Mouse (Mus musculus): ENCODE measurements around the gene Apln. TPM values are rescaled to one million over a fixed set of nuclear protein-coding genes. Genes with fewer than 3 reads are reported as not detected.

Apln gene
- total RNA-seq (2021), result 10 to 100 TPM; 14.3 to 15.6 TPM
- long read RNA-seq, experiment 1, transcript Apln-201 (3 exons, 3,149 nt), result major isoform, 8 of 9 reads
- long read RNA-seq, experiment 1, partial matches to known transcripts, result 0 of 9 reads
- long read RNA-seq, experiment 1, other reads (novel, unspliced or antisense), result 1 of 9 reads
- long read RNA-seq, experiment 2, partial matches to known transcripts, result 0 of 6 reads
- long read RNA-seq, experiment 2, other reads (novel, unspliced or antisense), result 3 of 6 reads

- DNase-seq (ENCODE audit: low spot score in 2 of 2), result peak in 1 of 2 experiments; percentile 14
Observed at GRCm38 (mm10) chrX:48034144-48035113, at the start of gene Apln. Gene Apln (minus strand): TSS chrX:48034853.

DNA sequence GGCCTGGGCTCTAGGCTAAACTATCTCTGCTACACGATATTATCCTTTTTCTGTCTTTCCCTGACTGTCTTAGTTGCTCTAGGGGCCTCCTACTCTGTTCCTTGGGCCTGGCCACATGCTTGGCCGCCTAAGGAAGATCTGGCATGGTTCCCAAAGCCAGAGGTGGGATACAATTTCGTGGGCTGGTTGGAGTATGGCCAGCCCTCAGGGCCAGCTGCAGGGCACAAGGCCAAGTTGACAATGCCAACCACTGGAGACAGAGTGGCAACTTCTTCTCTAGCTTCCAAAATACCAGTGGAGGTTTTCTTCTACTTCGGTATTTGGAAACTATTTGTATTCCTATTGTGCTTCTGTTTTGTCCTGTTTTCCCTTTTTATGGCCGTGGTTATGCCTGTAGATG is 47.7 kb upstream of the Apln start:
- no peak for DNase-seq (ENCODE audit: low spot score in 2 of 2)

DNA sequence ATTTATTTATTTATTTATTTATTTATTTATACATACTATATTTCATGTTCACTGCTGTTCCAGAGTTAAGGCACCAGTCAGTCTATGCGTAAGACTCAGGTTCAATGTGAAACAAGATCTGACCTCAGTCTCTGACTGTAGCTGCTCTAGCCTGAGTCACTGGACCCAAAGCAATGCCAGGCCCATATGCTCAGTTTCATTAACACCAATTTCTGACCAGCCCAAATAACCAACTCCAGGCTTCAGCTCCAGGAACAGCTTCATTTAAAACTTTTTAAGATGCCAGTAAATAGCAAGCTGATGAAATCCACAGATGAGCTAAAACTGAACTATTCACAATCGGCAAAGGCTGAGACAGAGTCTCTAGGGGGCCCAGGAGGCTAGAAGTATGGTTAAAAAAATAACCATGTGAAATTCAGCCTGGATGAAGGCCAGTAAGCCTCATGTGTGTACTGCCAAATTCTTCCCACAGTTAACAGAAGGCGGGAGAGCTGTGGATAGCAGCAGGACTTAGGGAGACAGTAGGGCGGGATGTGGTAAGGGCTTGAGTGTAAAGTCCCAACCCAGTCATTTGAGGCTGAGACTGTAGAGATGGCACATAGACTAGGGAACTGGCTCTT is 42.3 kb upstream of the Apln start:
- DNase-seq (ENCODE audit: low spot score in 2 of 2), result peak in 1 of 2 experiments; percentile 12

GRCm38 (mm10) chrX:48074691-48075090 is 40.0 kb upstream of the Apln start:
- no peak for DNase-seq (ENCODE audit: low spot score in 2 of 2)

DNA sequence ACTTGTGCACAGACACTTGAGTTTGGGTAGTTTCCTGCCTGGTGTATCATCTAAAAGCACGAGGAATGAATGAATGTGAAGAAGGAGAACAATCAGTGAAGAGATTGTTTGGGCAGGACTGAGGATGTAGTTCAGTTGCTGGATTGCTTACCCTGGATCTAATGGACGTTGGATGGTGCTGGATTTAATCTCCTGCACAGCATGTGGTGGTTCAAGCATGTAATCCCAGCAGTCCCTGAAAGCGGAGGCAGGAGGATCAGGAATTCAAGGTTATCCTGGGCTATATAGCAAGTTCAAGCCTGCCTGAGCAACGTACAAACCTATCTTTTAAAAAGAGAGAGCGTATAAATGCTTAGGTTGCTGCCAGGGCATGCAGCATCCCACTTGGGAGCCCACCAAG is 37.7 kb upstream of the Apln start:
- no peak for DNase-seq (ENCODE audit: low spot score in 2 of 2)

- DNase-seq (ENCODE audit: low spot score in 2 of 2), result no peak
Observed at GRCm38 (mm10) chrX:48071961-48072360, 37.3 kb upstream of the Apln start.

- no peak for DNase-seq (ENCODE audit: low spot score in 2 of 2)
Observed at GRCm38 (mm10) chrX:48066891-48067290, 32.2 kb upstream of the Apln start.

- DNase-seq (ENCODE audit: low spot score in 2 of 2), result no peak
Observed at GRCm38 (mm10) chrX:48064166-48064853, 29.7 kb upstream of the Apln start.

DNA sequence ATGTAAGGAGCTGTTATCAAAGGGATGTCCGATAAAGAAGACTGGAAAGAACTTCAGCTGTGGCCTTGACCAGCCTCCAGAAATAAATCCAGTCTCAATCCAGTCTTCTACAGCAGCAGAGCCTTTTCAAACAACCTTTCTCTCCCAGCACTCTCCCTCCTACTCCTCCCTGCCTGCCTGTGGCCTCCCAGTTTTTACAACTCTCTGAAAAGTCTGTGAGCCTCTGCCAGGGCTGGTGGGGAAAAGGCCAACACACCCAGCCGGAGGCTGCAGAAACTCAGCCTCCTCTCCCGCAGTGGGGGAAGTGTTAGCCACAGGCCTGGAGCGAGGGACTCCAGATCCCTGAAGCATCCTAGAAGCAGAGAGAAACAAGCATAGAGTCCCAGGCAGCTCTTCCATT is 27.8 kb upstream of the Apln start:
- no peak for DNase-seq (ENCODE audit: low spot score in 2 of 2)

- peak; percentile 23 to 46 for DNase-seq (ENCODE audit: low spot score in 2 of 2)
Observed at GRCm38 (mm10) chrX:48054186-48055015, 19.7 kb upstream of the Apln start.

DNA sequence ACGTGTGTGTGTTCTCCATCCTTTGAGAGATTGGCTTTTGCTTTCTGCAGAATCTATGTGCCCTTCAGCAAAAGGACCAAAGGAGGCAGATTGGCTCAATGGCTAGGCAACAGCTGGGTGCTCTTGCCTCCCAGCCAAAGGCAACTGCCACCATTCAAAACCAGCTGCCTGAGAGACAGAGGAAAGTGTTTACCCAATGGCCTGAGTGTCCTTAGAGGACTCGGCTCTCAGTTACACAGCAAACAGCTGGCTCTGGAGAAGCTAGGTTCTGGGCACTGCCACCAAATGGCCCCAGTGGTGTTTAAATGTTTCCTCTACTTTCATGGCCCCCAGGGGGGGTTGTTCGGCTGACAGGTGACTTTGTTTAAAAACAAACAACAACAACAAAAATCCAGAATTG is 19.1 kb upstream of the Apln start:
- DNase-seq (ENCODE audit: low spot score in 2 of 2), result no peak

DNA sequence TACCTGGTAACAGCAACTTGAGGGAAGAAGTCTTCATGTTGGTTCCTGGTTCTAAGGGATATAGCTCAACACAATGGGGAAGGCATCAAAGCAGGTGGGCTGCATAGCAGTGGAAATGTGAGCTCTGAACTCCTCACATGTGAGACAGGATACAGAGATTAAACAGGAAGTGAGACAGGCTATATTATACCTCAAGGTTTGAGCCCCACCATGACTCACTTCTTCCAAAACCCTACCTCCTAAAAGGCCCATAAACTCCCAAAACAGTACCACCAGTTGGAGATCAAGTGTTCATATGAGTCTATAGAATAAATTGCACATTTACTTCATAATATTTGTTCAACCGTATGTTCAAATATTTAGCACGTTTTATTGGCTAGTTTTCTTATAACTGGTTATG is 11.7 kb upstream of the Apln start:
- no peak for DNase-seq (ENCODE audit: low spot score in 2 of 2)

- no peak for DNase-seq (ENCODE audit: low spot score in 2 of 2)
Observed at GRCm38 (mm10) chrX:48044261-48044660, 9.6 kb upstream of the Apln start.

- no peak for DNase-seq (ENCODE audit: low spot score in 2 of 2)
Observed at GRCm38 (mm10) chrX:48042748-48043147, 8.1 kb upstream of the Apln start.

DNA sequence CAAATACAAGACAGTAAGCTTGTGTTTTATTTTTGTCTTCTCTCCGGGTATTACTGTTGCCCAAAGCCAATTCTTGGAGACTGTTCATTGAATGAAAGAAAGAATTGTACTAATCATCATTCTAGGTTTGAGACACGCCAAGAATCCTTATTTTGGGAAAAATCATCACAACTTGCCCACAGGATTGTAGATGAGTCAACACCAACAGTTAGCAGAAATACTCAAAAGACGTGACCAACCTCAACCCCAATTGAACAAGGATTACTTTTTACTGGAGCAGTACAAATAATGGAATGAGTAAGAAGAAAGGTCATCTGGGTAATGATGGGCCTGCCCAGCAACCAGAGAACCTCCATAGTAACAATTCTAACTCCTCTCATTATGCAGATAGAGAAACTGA is 5.7 kb upstream of the Apln start:
- DNase-seq (ENCODE audit: low spot score in 2 of 2), result no peak

DNA sequence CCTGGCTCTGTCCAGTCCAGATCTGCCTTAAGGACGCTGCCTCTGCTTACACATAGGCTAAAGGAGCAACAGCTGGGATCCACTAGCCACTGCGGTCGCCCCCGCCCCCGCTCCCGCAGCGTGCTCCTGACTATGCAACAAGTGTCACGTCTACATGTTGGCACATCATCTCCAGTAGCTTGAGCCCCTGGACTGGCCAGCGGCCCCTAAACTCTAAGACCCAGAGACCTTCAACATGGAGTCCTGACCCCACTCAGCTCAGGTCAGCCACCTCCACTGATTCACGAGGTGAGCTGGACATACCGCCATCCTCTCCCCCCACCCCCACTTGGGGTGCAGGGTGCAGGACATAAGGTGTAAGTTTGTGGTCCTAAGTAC is 898 bp downstream of the Apln start:
- no peak for DNase-seq (ENCODE audit: low spot score in 2 of 2)

DNA sequence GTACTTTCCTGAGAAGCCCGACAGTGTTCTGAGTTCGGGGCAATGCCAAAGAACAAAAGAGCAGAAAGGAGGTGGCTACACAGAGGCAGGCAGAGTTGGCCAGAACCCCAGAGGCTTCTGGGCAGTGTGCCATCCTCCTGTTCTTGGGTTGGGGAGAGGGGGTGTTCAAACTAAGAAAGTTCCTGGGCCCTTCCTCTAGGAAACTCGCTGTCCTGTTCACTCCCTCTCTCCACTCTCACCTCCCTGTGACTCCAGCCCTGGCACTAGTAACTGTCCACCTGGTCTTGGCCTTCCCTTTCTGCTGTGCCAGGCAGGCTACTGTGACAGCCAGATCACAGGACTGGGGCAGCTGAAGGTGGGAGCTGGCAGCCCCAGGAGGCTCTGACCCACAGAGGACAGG is 1.6 kb downstream of the Apln start:
- peak; percentile 18 to 26 for DNase-seq (ENCODE audit: low spot score in 2 of 2)

- no peak for DNase-seq (ENCODE audit: low spot score in 2 of 2)
Observed at GRCm38 (mm10) chrX:48031866-48032265, 2.8 kb downstream of the Apln start.

GRCm38 (mm10) chrX:48030593-48030992 is 4.1 kb downstream of the Apln start:
- DNase-seq (ENCODE audit: low spot score in 2 of 2), result no peak

- no peak for DNase-seq (ENCODE audit: low spot score in 2 of 2)
Observed at GRCm38 (mm10) chrX:48022811-48023210, 11.8 kb downstream of the Apln start.

GRCm38 (mm10) chrX:48019940-48020339 is 14.7 kb downstream of the Apln start:
- peak; percentile 70 to 74 for DNase-seq (ENCODE audit: low spot score in 2 of 2)
